Mouse (Mus musculus) forebrain, embryonic 13.5 days (tissue): ENCODE results near the gene Lekr1. TPM values are rescaled to one million over a fixed set of nuclear protein-coding genes. Genes with fewer than 3 reads are reported as not detected.
A peak's percentile ranks its signal among the peaks of the same experiment; 100 is the strongest.

Experiments used
- ATAC-seq: fragments of 200-750 bp; cut with Nextera tagmentation; 2 replicates; pipeline ENCODE4 v1.8.0; 2017
- H3K27ac ChIP-seq: fragments of 300-500 bp; sonication (generic); 2 replicates; pipeline ENCODE4 v1.5.1; 2015; ENCODE audit warnings: inconsistent platforms, mild to moderate bottlenecking, moderate library complexity
- H3K27me3 ChIP-seq: fragments of 300-500 bp; sonication (generic); 2 replicates; pipeline ENCODE4 v1.6.1; 2015; ENCODE audit warnings: mild to moderate bottlenecking, inconsistent platforms
- H3K36me3 ChIP-seq: fragments of 300-500 bp; sonication (generic); 2 replicates; pipeline ENCODE4 v1.6.1; 2015; ENCODE audit warnings: mild to moderate bottlenecking, inconsistent platforms; ENCODE audit not compliant: poor library complexity, severe bottlenecking
- H3K4me1 ChIP-seq: fragments of 300-500 bp; sonication (generic); 2 replicates; pipeline ENCODE4 v1.6.1; 2015; ENCODE audit warnings: inconsistent platforms
- H3K4me2 ChIP-seq: fragments of 300-500 bp; sonication (generic); 2 replicates; pipeline ENCODE4 v1.6.1; 2015; ENCODE audit warnings: inconsistent platforms, mild to moderate bottlenecking, moderate library complexity
- H3K4me3 ChIP-seq: fragments of 300-500 bp; sonication (generic); 2 replicates; pipeline ENCODE4 v1.5.1; 2015; ENCODE audit warnings: mild to moderate bottlenecking, inconsistent platforms
- H3K9ac ChIP-seq: fragments of 300-500 bp; sonication (generic); 2 replicates; pipeline ENCODE4 v1.6.1; 2015; ENCODE audit warnings: mild to moderate bottlenecking, inconsistent platforms
- H3K9me3 ChIP-seq: fragments of 300-500 bp; sonication (generic); replicated peaks from 2 replicates; pipeline ENCODE4 v1.6.1; 2016; ENCODE audit warnings: inconsistent platforms
- WGBS: fragments of 180-500 bp; shearing (Covaris S2); methylation state at CpG from one replicate; pipeline ENCODE4 v1.1.7; 2015; 5-methylcytosine and 5-hydroxymethylcytosine counted together
- microRNA-seq: library from miRNA; unstranded; fragments of <30 nt; microRNA quantifications from one replicate; pipeline ENCODE4, GENCODE M21; 2016
- polyA plus RNA-seq: library from polyadenylated mRNA; unstranded; fragments of >200 nt; fragmentation: Nextera tagmentation; extraction: Ambion mirVana; gene quantifications from 2 replicates; pipeline ENCODE4 v1.2.1, GENCODE M21; 2015

Gene Lekr1
- polyA plus RNA-seq, 1 experiment from 2014 or later: 7.0 TPM

DNA sequence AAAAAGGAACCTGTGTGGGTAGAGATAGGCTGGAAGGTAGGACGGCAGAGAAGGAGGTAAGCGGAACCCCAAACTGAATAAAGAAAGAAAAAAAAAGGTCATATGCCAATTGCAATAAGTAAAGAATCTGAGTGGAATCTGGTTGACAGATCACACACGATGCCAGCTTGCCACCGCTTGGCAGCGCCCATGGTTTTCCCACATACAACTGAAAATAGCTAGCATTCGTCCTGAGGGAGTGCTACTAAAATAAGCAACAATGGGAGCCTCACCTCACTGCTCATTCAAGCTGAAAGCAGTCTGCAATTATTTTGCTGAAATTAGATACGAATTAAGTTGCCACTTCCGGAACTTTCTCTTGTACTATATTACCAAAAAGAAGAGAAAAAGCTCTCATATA lies 202.9 kb downstream of the Lekr1 start:
- H3K27ac ChIP-seq: no peak overlapping the region
- WGBS: 82% methylated on average over 8 of the region's 8 CpGs
- H3K4me3 ChIP-seq: no peak overlapping the region
- ATAC-seq: no peak
- H3K4me2 ChIP-seq: no peak overlapping the region
- H3K9ac ChIP-seq: no peak overlapping the region
- H3K4me1 ChIP-seq: peaks cover 16% of the 10 kb centered on the region
- peaks cover 12% of the 10 kb centered on the region; the same call in 1 of the 2 replicates for H3K27me3 ChIP-seq
- no peaks in the 10 kb centered on the region for H3K36me3 ChIP-seq
- H3K9me3 ChIP-seq: no peaks in the 10 kb centered on the region

DNA sequence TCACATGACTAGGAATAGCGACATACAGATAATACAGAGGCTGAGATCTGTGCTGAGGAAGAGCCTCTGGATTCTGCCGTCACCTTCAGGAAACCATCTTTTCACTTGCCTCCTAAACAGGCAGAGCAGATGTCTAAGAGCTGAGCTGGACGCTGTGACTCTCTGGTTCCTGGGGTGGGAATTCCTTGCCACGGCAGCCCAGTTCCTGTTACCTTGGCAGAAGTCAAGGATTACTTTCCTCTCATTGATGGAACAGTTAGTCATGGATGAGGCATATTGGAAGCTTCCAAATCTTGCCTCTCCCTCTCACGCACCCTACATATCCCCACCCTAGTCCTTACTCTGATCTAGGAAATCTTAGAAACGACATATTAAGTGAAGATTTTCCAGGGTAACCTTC lies 203.7 kb downstream of the Lekr1 start:
- no peak for ATAC-seq

DNA sequence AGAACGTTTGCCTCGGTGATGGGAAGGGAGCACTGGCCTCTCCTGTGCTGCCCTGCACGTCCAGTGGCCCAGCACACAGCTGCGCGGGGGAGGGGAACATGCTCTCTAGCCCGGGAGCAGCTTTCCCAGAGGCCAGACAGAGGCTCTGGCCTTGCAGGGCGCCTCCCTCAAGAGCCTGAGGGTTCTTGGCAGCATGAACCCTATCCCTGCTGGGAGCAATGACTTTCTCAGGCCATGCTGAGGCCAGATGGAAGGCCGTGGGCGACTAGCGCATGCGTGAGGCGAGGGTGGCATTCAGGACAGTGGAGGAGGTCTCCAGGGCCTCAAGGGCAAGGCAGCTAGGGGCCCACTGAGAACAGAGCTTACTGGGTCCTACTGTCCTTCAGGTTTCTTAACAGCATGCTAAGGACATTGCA lies 205.2 kb downstream of the Lekr1 start:
- Histone ChIP-seq H3K27ac (no peak overlapping the region), H3K36me3 (no peaks in the 10 kb centered on the region), H3K4me3 (no peak overlapping the region), H3K9ac (peak overlapping the region; percentile 55), H3K4me1 (peaks cover 12% of the 10 kb centered on the region), H3K27me3 (no peaks in the 10 kb centered on the region), H3K4me2 (peak overlapping the region; percentile 20), H3K9me3 (no peaks in the 10 kb centered on the region)
- peak; percentile 74 for ATAC-seq
- 6% methylated on average over 12 of the region's 12 CpGs for WGBS

More for the DNA sequence above, 203.7 kb downstream of the Lekr1 start:
- H3K27ac ChIP-seq: no peak overlapping the region
- peaks cover 5% of the 10 kb centered on the region; the same call in 1 of the 2 replicates for H3K27me3 ChIP-seq
- no peak overlapping the region for H3K4me3 ChIP-seq
- peaks cover 12% of the 10 kb centered on the region for H3K4me1 ChIP-seq
- H3K9me3 ChIP-seq: no peaks in the 10 kb centered on the region
- no peak overlapping the region for H3K9ac ChIP-seq
- WGBS: 78% methylated on average over 6 of the region's 6 CpGs
- H3K36me3 ChIP-seq: no peaks in the 10 kb centered on the region
- H3K4me2 ChIP-seq: no peak overlapping the region

DNA sequence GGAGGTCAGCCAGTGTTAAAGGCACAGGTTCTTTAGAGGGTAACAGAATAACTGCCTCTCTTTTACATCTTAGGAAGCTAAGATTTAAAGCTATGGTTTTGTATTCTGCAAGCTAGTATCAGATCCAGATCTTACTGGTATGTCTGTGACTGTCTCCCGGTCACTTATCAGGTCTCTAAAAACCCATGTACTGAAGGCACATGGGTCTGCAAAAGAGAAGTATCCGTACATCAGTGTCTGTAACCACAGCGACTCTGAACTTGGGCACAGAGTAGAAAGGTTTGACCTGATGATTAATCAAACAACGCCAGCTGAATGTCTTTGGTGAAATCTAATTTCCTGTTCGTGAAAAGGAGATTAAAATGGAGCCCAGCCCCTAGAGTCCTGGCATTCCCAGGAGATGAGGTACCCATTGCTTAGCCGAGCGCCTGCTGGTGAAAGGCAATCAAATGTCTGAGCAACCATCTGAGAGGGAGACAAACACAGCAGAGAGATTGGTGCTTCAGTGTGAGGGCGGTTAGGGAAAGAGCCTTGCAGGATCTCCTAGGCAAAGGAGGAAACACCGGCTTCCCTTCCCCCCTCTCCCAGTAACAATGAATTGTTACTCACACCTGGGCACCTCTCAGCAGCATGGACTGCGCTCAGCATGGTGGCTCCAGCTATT lies 205.7 kb downstream of the Lekr1 start:
- peak overlapping the region; percentile 55; the same call in 1 of the 2 replicates for H3K9ac ChIP-seq
- H3K27me3 ChIP-seq: no peaks in the 10 kb centered on the region
- 37% methylated on average over 10 of the region's 10 CpGs for WGBS
- H3K9me3 ChIP-seq: no peaks in the 10 kb centered on the region
- peaks cover 12% of the 10 kb centered on the region for H3K4me1 ChIP-seq
- no peak overlapping the region for H3K27ac ChIP-seq
- no peak for ATAC-seq
- H3K36me3 ChIP-seq: no peaks in the 10 kb centered on the region
- peak overlapping the region; percentile 20; the same call in 1 of the 2 replicates for H3K4me2 ChIP-seq
- H3K4me3 ChIP-seq: no peak overlapping the region

DNA sequence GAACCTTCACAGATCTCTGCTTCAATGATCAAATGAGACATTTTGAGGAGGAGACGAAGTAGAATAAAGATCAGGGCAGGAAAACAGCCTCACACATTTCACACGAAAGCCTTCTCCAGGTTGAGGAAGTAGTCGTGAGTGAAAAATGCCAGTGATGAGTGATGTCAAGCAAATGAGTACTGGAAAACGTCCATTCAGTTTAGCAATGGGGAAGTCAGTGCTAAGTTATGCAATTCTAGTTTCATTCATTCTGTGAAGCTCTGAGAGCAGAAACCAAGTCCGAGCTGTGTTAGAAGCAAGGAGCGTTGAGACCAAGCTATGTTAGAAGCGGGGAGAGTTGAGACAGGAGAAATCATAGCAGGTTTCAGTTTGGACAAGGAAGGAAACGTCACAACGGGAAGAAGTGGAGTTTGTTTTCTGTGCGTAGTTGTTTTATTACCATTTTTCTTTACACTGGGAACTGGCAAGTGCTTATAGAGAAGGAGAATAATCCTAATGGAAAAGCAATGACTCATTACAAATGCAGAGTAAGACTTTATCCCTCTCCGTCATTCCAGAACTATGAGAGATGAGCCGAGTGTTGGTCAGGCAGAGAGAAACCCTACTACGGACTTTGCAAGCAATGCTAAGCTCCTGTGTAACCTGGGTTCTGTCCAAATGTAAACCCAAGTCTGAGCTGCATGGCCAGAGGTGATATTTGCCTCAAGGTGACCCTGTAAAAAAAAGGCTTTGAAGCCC lies 207.2 kb downstream of the Lekr1 start:
- WGBS: 87% methylated on average over 13 of the region's 13 CpGs
- ATAC-seq: no peak
- Histone ChIP-seq H3K4me2 (no peak overlapping the region), H3K4me3 (no peak overlapping the region), H3K9me3 (no peaks in the 10 kb centered on the region), H3K9ac (no peak overlapping the region), H3K27ac (no peak overlapping the region), H3K4me1 (peaks cover 12% of the 10 kb centered on the region), H3K36me3 (no peaks in the 10 kb centered on the region), H3K27me3 (no peaks in the 10 kb centered on the region)

Small RNA genes lying within 50 kb of the gene (microRNA-seq; reads per million reads assigned to microRNA genes)
- gene Mir8120: not detected

Other genes starting within 250 kb of the Lekr1 start
- 28.1 and 29.1 TPM in 2 replicates for gene Tiparp, start 137.8 kb upstream of the Lekr1 start, polyA plus RNA-seq